Mouse (Mus musculus): ENCODE data around the gene Dppa3.

DNA sequence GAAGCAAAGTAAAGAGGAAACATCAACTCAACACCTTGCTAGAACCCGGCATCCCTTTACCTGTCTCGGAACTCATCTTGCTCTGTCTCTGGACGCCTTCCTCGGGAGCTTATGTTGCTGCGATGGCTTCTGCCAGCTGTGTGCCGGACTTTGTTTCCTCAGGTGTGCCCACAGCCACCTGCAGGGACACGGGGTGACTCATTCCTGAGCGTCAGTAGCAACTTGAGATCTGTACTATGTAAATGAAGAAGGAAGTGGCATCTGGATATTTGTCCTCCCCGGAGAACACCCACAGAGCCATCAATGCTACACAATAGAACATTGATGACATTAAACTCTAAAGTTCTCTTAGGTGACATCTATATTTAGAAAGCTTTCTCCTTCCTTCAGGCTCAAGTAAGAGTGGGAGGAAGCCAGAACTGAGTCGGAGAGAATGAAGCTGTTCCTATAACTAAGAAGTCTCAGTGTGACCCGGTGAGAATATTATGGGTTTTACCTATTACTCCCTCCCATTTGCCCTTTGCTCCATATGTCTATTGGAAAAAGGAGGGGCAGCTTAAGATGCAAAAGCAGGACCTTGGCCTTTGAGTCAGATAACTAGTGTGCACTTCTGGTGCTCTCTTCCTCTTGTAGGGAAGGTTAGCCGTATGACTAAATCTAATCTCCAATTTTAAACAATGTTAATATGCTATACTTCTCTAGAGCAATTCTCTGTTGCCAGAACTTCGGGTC lies 35.0 kb upstream of the Dppa3 start:
- TF ChIP-seq GATA1 (IDR thresholded peaks at IDR 0.05; ENCODE audit: low read length), result no peak
- no peak for TF ChIP-seq TAL1 (IDR thresholded peaks at IDR 0.05; ENCODE audit: low read length)

Measured in erythroblast, embryonic 14.5 days (primary cell).